Mouse (Mus musculus) liver, adult 2 months (tissue): ENCODE data around the gene Krtcap2.

Experiments
- CTCF ChIP-seq: fragments of 200-500 bp; IDR thresholded peaks from 2 replicates; pipeline ENCODE4 v1.5.1; 2011; ENCODE audit warnings: low read depth, low read length, control low read depth
- POLR2A ChIP-seq: fragments of 200-500 bp; IDR thresholded peaks from 2 replicates; pipeline ENCODE4 v1.6.1; 2011; ENCODE audit warnings: low read length, control low read depth; ENCODE audit not compliant: insufficient read depth; ENCODE audit errors: extremely low read depth

DNA sequence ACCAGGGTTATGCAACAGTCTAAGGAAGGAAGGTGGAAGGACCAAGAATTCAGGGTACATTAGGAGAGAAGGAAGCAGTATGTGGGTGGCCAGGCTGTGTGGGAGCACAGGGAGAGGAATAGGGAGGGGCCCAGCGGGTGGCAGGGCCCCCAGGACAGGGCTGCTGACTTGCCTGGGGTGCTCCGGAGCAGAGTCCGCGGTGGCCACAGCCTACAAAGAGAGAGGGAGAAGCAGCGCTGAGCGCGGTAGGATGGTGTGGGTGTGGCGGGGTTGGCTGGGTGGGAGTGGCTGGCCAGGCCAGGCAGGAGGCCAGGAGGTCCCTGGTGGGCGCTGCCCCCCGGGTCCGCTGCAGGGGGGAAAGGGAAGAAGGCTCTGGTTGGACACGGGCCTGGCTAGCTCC lies 7.3 kb upstream of the Krtcap2 start:
- TF ChIP-seq CTCF = no peak
- no peak for TF ChIP-seq POLR2A
